Mouse (Mus musculus) gastrocnemius, adult 2 months (tissue): ENCODE data around the gene Il1a. TPM values are rescaled to one million over a fixed set of nuclear protein-coding genes. Genes with fewer than 3 reads are reported as not detected.

Experiments used
- DNase-seq: peaks from one replicate; pipeline ENCODE4 v3.0.0; 2022
- H3K27ac ChIP-seq: fragments of 200-600 bp; 2 replicates; pipeline ENCODE4 v1.8.1; 2022; ENCODE audit warnings: mild to moderate bottlenecking
- H3K4me3 ChIP-seq: fragments of 200-600 bp; 2 replicates; pipeline ENCODE4 v1.8.1; 2022; ENCODE audit warnings: mild to moderate bottlenecking, moderate library complexity
- CTCF ChIP-seq: fragments of 200-600 bp; IDR thresholded peaks from 2 replicates; pipeline ENCODE4 v1.8.1; 2022; ENCODE audit warnings: antibody characterized with exemption, mild to moderate bottlenecking, moderate library complexity
- intact Hi-C: fragments of 180-260 bp; cut with DNase I; formaldehyde crosslinking; loops from one replicate; pipeline ENCODE4 v1.15.1; 2025
- total RNA-seq, 2 experiments: library from RNA; stranded (reverse); gene quantifications; 2 replicates each; pipeline ENCODE4 v1.2.3; 2021

The Il1a gene
- total RNA-seq, 2 experiments from 2014 or later: not detected

- Histone ChIP-seq H3K4me3 (peak within 1 kb of the TSS; percentile 82), H3K27ac (peak within 1 kb of the TSS; percentile 93)
- DNase-seq: peak; percentile 97
- TF ChIP-seq CTCF: no peak
- intact Hi-C loops: loop anchor here (10.0 kb wide), 1 partner anchor 108 kb away; no protein-coding TSS in a partner anchor
Observed at GRCm38 (mm10) chr2:129296671-129297588, 12.8 kb downstream of the Il1a start, which contains the start of gene Ckap2l. Gene Ckap2l, minus strand, starts transcription at chr2:129297212.

- DNase-seq: no peak
- no peak for TF ChIP-seq CTCF
Observed at GRCm38 (mm10) chr2:129296086-129296485, 13.7 kb downstream of the Il1a start.

GRCm38 (mm10) chr2:129295075-129295474, 14.7 kb downstream of the Il1a start:
- no peak for DNase-seq
- intact Hi-C loops: loop anchor here (10.0 kb wide), 1 partner anchor 110 kb away; no protein-coding TSS in a partner anchor
- Histone ChIP-seq H3K27ac (no peak overlapping the region), H3K4me3 (no peak overlapping the region)
- TF ChIP-seq CTCF: no peak

More at GRCm38 (mm10) chr2:129296086-129296485, 13.7 kb downstream of the Il1a start:
- no peak overlapping the region; the same call in 1 of the 2 replicates for H3K4me3 ChIP-seq
- intact Hi-C loops: loop anchor here (10.0 kb wide), 1 partner anchor 109 kb away; no protein-coding TSS in a partner anchor
- H3K27ac ChIP-seq: no peak overlapping the region

- DNase-seq: no peak
- intact Hi-C loops: no loop called here
- H3K4me3 ChIP-seq: no peak overlapping the region
- H3K27ac ChIP-seq: no peak overlapping the region
- TF ChIP-seq CTCF: no peak
Observed at GRCm38 (mm10) chr2:129273823-129274222, 35.9 kb downstream of the Il1a start.

- TF ChIP-seq CTCF: no peak
- Histone ChIP-seq H3K27ac (no peak overlapping the region), H3K4me3 (no peak overlapping the region)
- intact Hi-C loops: no loop called here
- no peak for DNase-seq
Observed at GRCm38 (mm10) chr2:129270621-129271020, 39.2 kb downstream of the Il1a start.

GRCm38 (mm10) chr2:129269986-129270385, 39.8 kb downstream of the Il1a start:
- TF ChIP-seq CTCF: no peak
- Histone ChIP-seq H3K4me3 (no peak overlapping the region), H3K27ac (no peak overlapping the region)
- no peak for DNase-seq
- intact Hi-C loops: no loop called here

DNA sequence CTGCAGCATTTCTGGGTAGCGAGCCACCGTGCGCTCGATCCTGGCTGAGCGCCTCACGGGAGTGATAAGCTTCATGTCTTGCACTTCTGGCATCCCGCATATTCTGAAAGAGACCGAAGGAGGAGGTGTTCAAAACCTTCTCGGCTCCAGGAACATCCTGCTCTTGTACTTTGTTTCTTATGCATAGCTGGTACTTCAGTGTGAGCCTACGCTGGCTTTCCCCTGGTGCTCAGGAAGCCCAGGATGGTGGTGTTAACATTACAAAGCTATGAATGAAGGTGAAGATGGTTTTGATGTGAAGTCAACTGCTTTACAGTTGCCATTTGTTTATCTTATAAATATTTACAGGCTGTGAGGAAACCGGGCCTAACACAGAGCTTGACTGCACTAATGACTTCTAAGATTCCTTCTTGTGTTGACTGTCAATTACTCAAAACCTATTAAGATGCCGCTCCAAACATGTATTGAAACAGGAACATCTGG, 40.6 kb downstream of the Il1a start:
- Histone ChIP-seq H3K27ac (no peak overlapping the region), H3K4me3 (no peak overlapping the region)
- intact Hi-C loops: no loop called here
- no peak for DNase-seq
- no peak for TF ChIP-seq CTCF

DNA sequence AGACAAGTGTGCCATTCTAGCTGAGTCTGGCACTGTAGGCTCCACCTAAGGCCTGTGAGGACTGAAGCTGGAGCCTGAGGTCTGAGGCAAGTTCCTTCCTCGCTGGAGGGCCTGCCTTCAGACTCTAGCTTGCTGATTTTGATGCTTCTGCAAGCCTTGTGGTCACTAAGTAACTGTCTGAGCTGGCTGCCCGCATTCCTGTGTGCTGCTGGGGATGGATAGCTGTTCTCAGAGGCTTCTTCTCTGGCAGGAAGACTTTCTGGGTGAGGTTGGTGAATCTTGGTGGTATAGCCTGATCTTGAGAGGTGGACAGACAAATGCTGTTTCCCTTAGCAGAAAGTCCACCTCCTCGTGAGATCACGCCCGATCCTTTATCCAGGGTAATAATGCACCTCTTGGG, 42.0 kb downstream of the Il1a start:
- no peak for DNase-seq
- Histone ChIP-seq H3K4me3 (no peak overlapping the region), H3K27ac (no peak overlapping the region)
- no peak for TF ChIP-seq CTCF
- intact Hi-C loops: no loop called here

GRCm38 (mm10) chr2:129265316-129265715, 44.5 kb downstream of the Il1a start:
- no peak for DNase-seq
- intact Hi-C loops: no loop called here
- TF ChIP-seq CTCF: no peak
- no peak overlapping the region for H3K27ac ChIP-seq
- no peak overlapping the region for H3K4me3 ChIP-seq

DNA sequence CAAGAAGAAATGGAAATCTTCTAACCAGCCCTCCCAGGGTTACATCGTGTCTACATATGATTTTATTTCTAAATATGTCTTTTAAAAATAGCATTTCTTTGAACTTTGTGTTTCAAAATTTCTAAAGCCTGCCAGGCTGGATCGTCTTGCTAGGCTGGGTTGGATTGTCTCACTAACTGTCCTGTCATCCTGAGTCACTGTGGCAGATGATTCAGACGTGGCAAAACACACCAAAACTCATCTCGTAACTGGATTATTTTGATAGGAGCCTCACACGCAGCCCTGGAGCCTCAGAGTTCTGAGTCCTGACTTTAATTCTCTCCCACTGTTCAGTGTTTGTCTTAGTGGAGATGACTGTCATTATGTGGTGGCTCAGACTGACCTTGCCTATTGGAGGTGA, 46.7 kb downstream of the Il1a start:
- TF ChIP-seq CTCF: no peak
- H3K27ac ChIP-seq: no peak overlapping the region
- intact Hi-C loops: no loop called here
- no peak for DNase-seq
- no peak overlapping the region for H3K4me3 ChIP-seq

- no peak overlapping the region for H3K4me3 ChIP-seq
- no peak overlapping the region for H3K27ac ChIP-seq
- no peak for DNase-seq
- no peak for TF ChIP-seq CTCF
- intact Hi-C loops: no loop called here
Observed at GRCm38 (mm10) chr2:129261151-129261794, 48.5 kb downstream of the Il1a start.

DNA sequence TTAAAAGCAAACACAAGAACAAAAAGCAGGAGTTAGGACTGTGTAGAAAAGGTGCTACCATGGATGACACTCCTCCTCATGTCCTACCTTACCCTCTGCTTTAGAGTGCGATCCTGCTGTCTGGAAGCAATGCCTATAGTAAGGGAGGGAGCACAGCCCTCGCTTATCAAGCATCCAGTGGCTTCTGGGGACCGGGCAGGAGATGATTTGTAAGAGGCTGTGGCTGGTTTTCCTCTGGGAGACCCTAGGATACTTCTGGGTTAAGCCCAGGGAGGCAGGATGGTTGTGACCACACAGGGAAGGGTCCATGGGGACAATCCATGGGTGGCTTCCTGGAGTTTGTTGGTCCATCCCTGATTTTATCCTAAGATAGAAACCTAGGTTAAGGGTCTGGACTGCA, 49.1 kb downstream of the Il1a start:
- Histone ChIP-seq H3K4me3 (no peak overlapping the region), H3K27ac (no peak overlapping the region)
- TF ChIP-seq CTCF: no peak
- intact Hi-C loops: no loop called here
- no peak for DNase-seq
